Mouse (Mus musculus): Measurements from ENCODE around the gene Chp2. TPM values are rescaled to one million over a fixed set of nuclear protein-coding genes. Genes with fewer than 3 reads are reported as not detected.

The Chp2 gene
- polyA plus RNA-seq (2012; rRNA removed): 3.3 and 3.6 TPM in 2 replicates

DNA sequence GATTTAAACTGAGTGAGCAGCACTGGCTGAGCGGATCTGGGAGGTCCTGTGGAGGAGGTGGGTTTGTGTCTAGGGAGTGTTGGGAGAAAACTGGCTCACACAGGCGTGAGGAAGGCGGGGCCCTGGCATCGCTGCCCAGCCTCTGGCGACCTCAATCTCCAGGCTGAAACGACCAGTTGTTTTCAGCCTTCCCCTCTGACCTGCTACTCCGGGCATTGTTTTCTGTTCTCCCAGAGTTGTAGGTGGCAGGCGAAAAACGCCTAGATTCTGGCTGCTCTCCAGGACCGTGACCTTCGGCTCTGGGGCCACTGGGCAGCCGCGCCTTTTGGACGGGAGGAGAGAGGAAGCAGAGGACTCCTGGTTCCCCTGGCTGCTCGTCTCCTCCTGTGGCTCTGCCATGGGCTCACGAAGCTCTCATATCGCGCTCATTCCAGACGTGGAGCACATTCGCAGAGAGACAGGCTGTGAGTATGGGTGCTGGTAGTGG, at the start of gene Chp2:
Chp2 (plus strand) TSS at position 182 of the 487 bp plus-strand sequence.
- peak; percentile 12 for DNase-seq
- TF ChIP-seq CTCF (IDR thresholded peaks at IDR 0.05; ENCODE audit: insufficient read depth, low read length): no peak
- no peak for TF ChIP-seq POLR2A (IDR thresholded peaks at IDR 0.05; ENCODE audit: borderline replicate concordance, extremely low read depth, low read depth, low read length)
- H3K4me1 ChIP-seq (ENCODE audit: control insufficient read depth, insufficient read depth, low read length): peaks cover 4% of the 10 kb centered on the region; the same call in 1 of the 2 replicates
- 11% methylated on average over 20 of the region's 20 CpGs for WGBS
- peak within 1 kb of the TSS; percentile 39 for H3K4me3 ChIP-seq (replicated peaks; ENCODE audit: extremely low read depth, low read depth, low read length)

DNA sequence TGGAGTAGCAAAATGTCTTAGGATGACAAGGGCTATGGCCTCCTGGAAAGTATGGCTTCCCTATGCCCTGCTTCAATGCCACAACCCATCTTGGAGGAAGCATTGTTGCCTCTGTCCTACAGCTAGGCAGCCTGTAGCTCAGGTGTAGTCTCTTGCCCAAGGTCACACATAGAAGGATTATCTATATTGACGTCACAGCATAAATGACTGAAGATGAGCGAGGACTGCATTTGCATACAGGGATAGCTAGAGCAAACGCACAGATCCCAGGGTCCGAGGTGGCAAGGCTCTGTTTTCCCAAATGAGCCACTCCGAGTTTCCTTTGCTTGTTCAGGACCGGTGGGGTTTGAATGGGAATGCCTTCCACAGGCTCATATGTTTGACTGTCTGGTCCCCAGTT, 48.6 kb upstream of the Chp2 start:
- no peak for DNase-seq
- WGBS: 79% methylated on average over 6 of the region's 6 CpGs
- H3K4me1 ChIP-seq (ENCODE audit: control insufficient read depth, insufficient read depth, low read length): no peaks in the 10 kb centered on the region
- no peak overlapping the region for H3K4me3 ChIP-seq (replicated peaks; ENCODE audit: extremely low read depth, low read depth, low read length)
- no peak for TF ChIP-seq CTCF (IDR thresholded peaks at IDR 0.05; ENCODE audit: insufficient read depth, low read length)
- TF ChIP-seq POLR2A (IDR thresholded peaks at IDR 0.05; ENCODE audit: borderline replicate concordance, extremely low read depth, low read depth, low read length): no peak

DNA sequence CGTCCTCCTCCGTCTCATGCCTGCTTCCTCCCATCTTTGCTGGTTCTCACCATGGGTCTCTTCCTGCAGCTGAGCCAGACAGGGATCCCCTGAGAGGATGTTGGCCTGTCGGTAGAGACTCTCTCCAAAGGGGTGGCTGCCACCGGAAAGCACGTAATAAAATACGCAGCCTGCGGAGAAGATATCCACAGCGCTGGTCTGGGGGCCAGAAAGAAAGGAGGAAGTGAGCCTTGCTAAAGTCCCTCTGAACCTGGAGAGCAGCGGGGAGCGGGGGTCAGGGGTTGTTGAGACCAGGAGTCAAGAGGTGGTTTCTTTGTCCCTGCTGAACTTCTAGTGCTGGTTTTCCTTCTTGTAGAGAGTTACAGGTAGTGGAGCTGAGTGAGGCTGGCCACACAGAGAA, 47.7 kb upstream of the Chp2 start:
- TF ChIP-seq POLR2A (IDR thresholded peaks at IDR 0.05; ENCODE audit: borderline replicate concordance, extremely low read depth, low read depth, low read length): no peak
- Histone ChIP-seq H3K4me3 (replicated peaks; ENCODE audit: extremely low read depth, low read depth, low read length) (no peak overlapping the region), H3K4me1 (ENCODE audit: control insufficient read depth, insufficient read depth, low read length) (no peaks in the 10 kb centered on the region)
- WGBS: 63% methylated on average over 10 of the region's 10 CpGs
- DNase-seq: no peak

DNA sequence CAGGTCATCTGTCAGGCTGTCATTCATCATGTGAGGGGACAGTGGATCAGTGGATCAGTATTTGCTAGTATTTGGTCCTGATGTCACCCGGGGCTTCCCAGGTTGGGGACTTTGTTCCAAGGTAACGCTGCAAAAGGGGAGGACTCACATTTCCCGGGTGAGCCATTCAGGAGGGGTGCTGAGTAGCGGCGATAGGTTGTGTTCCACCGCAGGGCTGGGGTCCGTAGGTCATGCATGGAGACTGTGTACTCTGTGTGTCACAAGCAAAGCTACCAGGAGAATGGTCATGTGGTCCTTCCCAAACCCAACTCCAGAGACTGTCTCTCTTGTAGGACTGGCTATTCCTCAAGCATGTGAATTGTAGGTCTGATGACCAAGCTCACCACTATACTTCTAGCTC, 38.6 kb upstream of the Chp2 start:
- TF ChIP-seq CTCF (IDR thresholded peaks at IDR 0.05; ENCODE audit: insufficient read depth, low read length) (no peak), POLR2A (IDR thresholded peaks at IDR 0.05; ENCODE audit: borderline replicate concordance, extremely low read depth, low read depth, low read length) (no peak)
- no peak for DNase-seq
- 90% methylated on average over 7 of the region's 7 CpGs for WGBS
- H3K4me3 ChIP-seq (replicated peaks; ENCODE audit: extremely low read depth, low read depth, low read length): no peak overlapping the region
- H3K4me1 ChIP-seq (ENCODE audit: control insufficient read depth, insufficient read depth, low read length): no peaks in the 10 kb centered on the region

DNA sequence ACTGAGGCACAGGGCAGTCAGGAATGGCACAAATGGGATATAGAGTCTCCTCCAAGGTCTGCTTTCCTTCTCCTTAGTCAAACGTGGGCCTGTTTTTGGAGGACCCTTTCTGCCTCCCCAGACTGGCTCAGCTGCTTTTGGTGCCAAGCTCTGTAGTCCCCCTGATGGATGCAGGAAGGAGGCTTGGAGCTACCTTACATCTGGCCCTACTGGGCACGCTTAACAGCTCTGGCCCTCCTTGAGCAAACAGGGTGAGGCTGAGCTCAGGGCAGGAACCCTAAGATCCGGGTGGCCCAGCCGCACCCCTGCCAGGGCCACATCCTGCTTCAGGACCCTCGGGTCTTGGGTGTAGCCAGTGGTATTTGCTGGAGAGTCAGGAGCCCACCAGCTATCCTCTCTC, 34.7 kb upstream of the Chp2 start:
- H3K4me1 ChIP-seq (ENCODE audit: control insufficient read depth, insufficient read depth, low read length): no peaks in the 10 kb centered on the region
- no peak for DNase-seq
- WGBS: 51% methylated on average over 5 of the region's 5 CpGs
- TF ChIP-seq CTCF (IDR thresholded peaks at IDR 0.05; ENCODE audit: insufficient read depth, low read length): no peak
- TF ChIP-seq POLR2A (IDR thresholded peaks at IDR 0.05; ENCODE audit: borderline replicate concordance, extremely low read depth, low read depth, low read length): no peak
- H3K4me3 ChIP-seq (replicated peaks; ENCODE audit: extremely low read depth, low read depth, low read length): no peak overlapping the region

DNA sequence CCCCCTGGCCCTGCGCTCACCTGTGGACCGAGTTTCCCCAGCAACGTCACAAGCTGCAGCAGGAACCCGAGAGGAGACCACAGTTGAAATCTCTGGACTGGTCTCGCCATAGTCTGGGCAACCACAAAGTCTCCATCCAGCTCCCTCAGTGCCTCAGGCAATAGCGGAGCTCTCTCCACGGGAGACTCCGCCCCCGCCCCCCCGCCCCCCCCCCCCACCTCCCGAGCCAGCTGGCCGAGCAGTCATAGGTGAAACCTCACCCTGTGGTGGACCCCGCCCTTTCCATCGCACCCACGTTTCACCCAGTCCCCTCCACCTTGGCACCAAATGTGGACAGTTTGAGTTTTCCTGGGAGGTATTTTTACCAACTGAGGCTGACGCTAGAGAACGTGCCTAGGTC, 33.3 kb upstream of the Chp2 start, which contains the start of gene Ern2:
Ern2 (minus strand) TSS at position 165 of the 400 bp plus-strand sequence.
- no peak for DNase-seq
- TF ChIP-seq POLR2A (IDR thresholded peaks at IDR 0.05; ENCODE audit: borderline replicate concordance, extremely low read depth, low read depth, low read length): no peak
- no peak for TF ChIP-seq CTCF (IDR thresholded peaks at IDR 0.05; ENCODE audit: insufficient read depth, low read length)
- H3K4me1 ChIP-seq (ENCODE audit: control insufficient read depth, insufficient read depth, low read length): no peaks in the 10 kb centered on the region
- whole genome bisulfite sequencing: 11% methylated on average over 17 of the region's 17 CpGs
- H3K4me3 ChIP-seq (replicated peaks; ENCODE audit: extremely low read depth, low read depth, low read length): no peak within 1 kb of the TSS

DNA sequence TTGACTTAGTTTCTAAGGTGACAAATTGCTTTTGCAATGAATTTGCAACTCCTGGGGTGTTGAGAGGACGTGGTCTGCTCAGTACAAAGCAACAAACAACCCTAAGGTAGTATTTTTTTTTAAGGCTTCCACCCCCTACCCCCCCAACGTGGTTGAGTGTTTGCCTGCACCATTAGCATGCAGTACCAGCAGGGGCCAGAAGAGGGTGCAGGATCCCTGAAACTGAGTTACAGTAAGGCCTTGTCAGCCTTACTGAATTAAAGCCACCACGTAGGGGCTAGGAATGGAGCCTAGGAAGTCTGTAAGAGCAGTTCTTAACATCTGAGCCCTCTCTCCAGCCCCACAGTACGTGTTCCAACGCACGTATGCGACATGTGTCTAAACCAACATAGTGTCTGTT, 29.8 kb upstream of the Chp2 start:
- 34% methylated on average over 7 of the region's 7 CpGs for WGBS
- TF ChIP-seq POLR2A (IDR thresholded peaks at IDR 0.05; ENCODE audit: borderline replicate concordance, extremely low read depth, low read depth, low read length) (no peak), CTCF (IDR thresholded peaks at IDR 0.05; ENCODE audit: insufficient read depth, low read length) (peak; percentile 84)
- Histone ChIP-seq H3K4me3 (replicated peaks; ENCODE audit: extremely low read depth, low read depth, low read length) (no peak overlapping the region), H3K4me1 (ENCODE audit: control insufficient read depth, insufficient read depth, low read length) (no peaks in the 10 kb centered on the region)
- peak; percentile 20 for DNase-seq

DNA sequence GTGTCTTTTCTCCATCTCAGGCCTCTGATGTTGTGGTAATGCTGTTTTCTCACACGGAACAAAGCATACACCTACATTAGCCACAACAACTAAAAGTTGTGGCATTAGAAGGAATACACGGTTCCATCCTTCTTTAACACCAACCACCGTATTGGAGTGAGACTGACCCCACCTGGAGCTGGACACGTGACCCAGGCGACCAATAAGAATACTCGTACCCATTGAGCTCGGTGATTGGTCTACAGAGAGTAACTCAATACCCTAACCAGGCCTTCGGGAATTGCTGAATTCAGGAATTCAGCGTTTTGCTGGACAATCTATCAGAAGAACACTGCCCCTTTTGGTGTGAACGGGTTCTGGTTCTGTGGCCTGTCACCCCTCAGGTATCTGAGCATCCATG, 28.2 kb upstream of the Chp2 start:
- H3K4me1 ChIP-seq (ENCODE audit: control insufficient read depth, insufficient read depth, low read length): no peaks in the 10 kb centered on the region
- no peak for DNase-seq
- 61% methylated on average over 10 of the region's 10 CpGs for WGBS
- TF ChIP-seq CTCF (IDR thresholded peaks at IDR 0.05; ENCODE audit: insufficient read depth, low read length) (no peak), POLR2A (IDR thresholded peaks at IDR 0.05; ENCODE audit: borderline replicate concordance, extremely low read depth, low read depth, low read length) (no peak)
- no peak overlapping the region for H3K4me3 ChIP-seq (replicated peaks; ENCODE audit: extremely low read depth, low read depth, low read length)

DNA sequence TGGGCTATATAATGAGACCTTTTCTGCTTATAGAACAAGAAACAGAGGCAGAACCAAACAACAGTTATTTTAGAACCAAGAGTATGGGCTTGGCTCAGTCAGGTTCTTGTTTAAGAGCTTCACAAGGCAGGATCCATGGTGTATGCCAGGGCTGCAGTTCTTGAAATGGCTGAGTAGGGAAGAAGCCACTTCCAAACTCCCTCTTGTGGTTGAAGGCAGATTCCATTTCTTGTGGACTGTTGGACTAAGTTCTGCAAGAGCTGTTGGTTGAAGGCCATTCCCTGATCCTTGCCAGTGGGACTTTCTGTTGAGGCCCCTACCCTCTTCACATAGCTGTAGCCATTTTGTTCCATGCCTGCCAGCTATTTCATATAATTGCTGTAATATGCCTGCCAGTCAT, 25.4 kb upstream of the Chp2 start:
- H3K4me3 ChIP-seq (replicated peaks; ENCODE audit: extremely low read depth, low read depth, low read length): no peak overlapping the region
- DNase-seq: no peak
- no peaks in the 10 kb centered on the region for H3K4me1 ChIP-seq (ENCODE audit: control insufficient read depth, insufficient read depth, low read length)
- TF ChIP-seq POLR2A (IDR thresholded peaks at IDR 0.05; ENCODE audit: borderline replicate concordance, extremely low read depth, low read depth, low read length): no peak
- TF ChIP-seq CTCF (IDR thresholded peaks at IDR 0.05; ENCODE audit: insufficient read depth, low read length): no peak

DNA sequence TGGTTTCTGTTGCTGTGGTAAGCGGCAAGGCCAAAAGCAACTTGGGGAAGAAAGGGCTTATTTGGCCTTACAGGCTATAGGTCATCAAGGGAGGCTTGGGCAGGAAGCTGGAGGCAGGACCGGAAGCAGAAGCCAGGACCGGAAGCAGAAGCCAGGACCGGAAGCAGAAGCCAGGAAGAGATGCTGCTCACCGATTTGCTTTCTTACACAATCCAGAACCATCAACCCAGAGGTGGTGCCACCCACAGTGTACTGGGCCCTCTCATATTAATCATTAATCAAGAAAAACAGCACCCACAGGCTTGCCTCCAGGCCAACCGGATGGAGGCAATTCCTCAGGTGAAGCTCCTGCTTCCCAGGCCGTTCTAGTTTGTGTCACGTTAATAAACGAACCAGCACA, 22.5 kb upstream of the Chp2 start:
- Histone ChIP-seq H3K4me3 (replicated peaks; ENCODE audit: extremely low read depth, low read depth, low read length) (no peak overlapping the region), H3K4me1 (ENCODE audit: control insufficient read depth, insufficient read depth, low read length) (no peaks in the 10 kb centered on the region)
- TF ChIP-seq CTCF (IDR thresholded peaks at IDR 0.05; ENCODE audit: insufficient read depth, low read length) (no peak), POLR2A (IDR thresholded peaks at IDR 0.05; ENCODE audit: borderline replicate concordance, extremely low read depth, low read depth, low read length) (no peak)
- DNase-seq: no peak
- 63% methylated on average over 9 of the region's 9 CpGs for WGBS
